Mouse (Mus musculus): ENCODE measurements at regions not wholly inside any gene's neighbourhood (a gene's known extent, or its start where the extent isn't known, plus 50 kb on each side); places are given as distances from the start of the nearest gene placed in this dataset.

GRCm38 (mm10) chr10:51056950-51057349, 162.4 kb downstream of the Sim1 start:
- no peaks in the 10 kb centered on the region for H3K4me1 ChIP-seq (replicated peaks)
- no peak overlapping the region for H3K4me2 ChIP-seq
- ATAC-seq (ENCODE audit: low read depth): no peak
- no peak overlapping the region for H3K9ac ChIP-seq
- H3K27me3 ChIP-seq: no peaks in the 10 kb centered on the region
- 35% methylated on average over 1 of the region's 1 CpGs for WGBS
- no peak overlapping the region for H3K27ac ChIP-seq (replicated peaks)
- no peaks in the 10 kb centered on the region for H3K9me3 ChIP-seq
- H3K4me3 ChIP-seq: no peak overlapping the region
- no peaks in the 10 kb centered on the region for H3K36me3 ChIP-seq

- no peak for ATAC-seq (ENCODE audit: low read depth)
- 87% methylated on average over 5 of the region's 5 CpGs for WGBS
- Histone ChIP-seq H3K4me1 (replicated peaks) (no peaks in the 10 kb centered on the region), H3K27ac (replicated peaks) (no peak overlapping the region), H3K36me3 (no peaks in the 10 kb centered on the region), H3K9me3 (no peaks in the 10 kb centered on the region), H3K9ac (no peak overlapping the region), H3K27me3 (no peaks in the 10 kb centered on the region), H3K4me3 (no peak overlapping the region), H3K4me2 (no peak overlapping the region)
These were observed 163.8 kb downstream of the Sim1 start for GRCm38 (mm10) chr10:51058333-51058732.

- Histone ChIP-seq H3K4me3 (no peak overlapping the region), H3K36me3 (no peaks in the 10 kb centered on the region), H3K9me3 (no peaks in the 10 kb centered on the region), H3K9ac (no peak overlapping the region), H3K27ac (replicated peaks) (no peak overlapping the region), H3K4me1 (replicated peaks) (no peaks in the 10 kb centered on the region), H3K4me2 (no peak overlapping the region), H3K27me3 (no peaks in the 10 kb centered on the region)
- WGBS: 90% methylated on average over 1 of the region's 1 CpGs
- no peak for ATAC-seq (ENCODE audit: low read depth)
These were observed 207.0 kb downstream of the Sim1 start for GRCm38 (mm10) chr10:51101590-51101989.

- Histone ChIP-seq H3K4me2 (no peak overlapping the region), H3K27ac (replicated peaks) (no peak overlapping the region), H3K9ac (no peak overlapping the region), H3K4me3 (no peak overlapping the region), H3K4me1 (replicated peaks) (peaks cover 14% of the 10 kb centered on the region), H3K27me3 (peaks cover 4% of the 10 kb centered on the region; the same call in 1 of the 2 replicates), H3K9me3 (no peaks in the 10 kb centered on the region), H3K36me3 (no peaks in the 10 kb centered on the region)
- ATAC-seq (ENCODE audit: low read depth): no peak
These were observed 257.3 kb downstream of the Sim1 start for GRCm38 (mm10) chr10:51151833-51152232.

- ATAC-seq (ENCODE audit: low read depth): peak; percentile 93
- 6% methylated on average over 13 of the region's 13 CpGs for WGBS
- H3K4me2 ChIP-seq: peak overlapping the region; percentile 57
- H3K36me3 ChIP-seq: no peaks in the 10 kb centered on the region
- peak overlapping the region; percentile 23 for H3K4me3 ChIP-seq
- no peak overlapping the region for H3K27ac ChIP-seq (replicated peaks)
- peaks cover 14% of the 10 kb centered on the region for H3K4me1 ChIP-seq (replicated peaks)
- H3K9me3 ChIP-seq: no peaks in the 10 kb centered on the region
- peak overlapping the region; percentile 22; the same call in 1 of the 2 replicates for H3K9ac ChIP-seq
- peaks cover 4% of the 10 kb centered on the region; the same call in 1 of the 2 replicates for H3K27me3 ChIP-seq
These were observed 259.0 kb downstream of the Sim1 start for GRCm38 (mm10) chr10:51153484-51153985.

GRCm38 (mm10) chr10:51154016-51154415, 259.5 kb downstream of the Sim1 start:
- Histone ChIP-seq H3K9me3 (no peaks in the 10 kb centered on the region), H3K4me2 (peak overlapping the region; percentile 57), H3K36me3 (no peaks in the 10 kb centered on the region), H3K4me3 (no peak overlapping the region), H3K27me3 (peaks cover 4% of the 10 kb centered on the region; the same call in 1 of the 2 replicates), H3K4me1 (replicated peaks) (peaks cover 14% of the 10 kb centered on the region), H3K9ac (no peak overlapping the region), H3K27ac (replicated peaks) (no peak overlapping the region)
- WGBS: 57% methylated on average over 2 of the region's 2 CpGs
- ATAC-seq (ENCODE audit: low read depth): no peak

- no peak for ATAC-seq (ENCODE audit: low read depth)
- 82% methylated on average over 2 of the region's 2 CpGs for WGBS
- Histone ChIP-seq H3K9ac (no peak overlapping the region), H3K4me1 (replicated peaks) (peaks cover 14% of the 10 kb centered on the region), H3K9me3 (no peaks in the 10 kb centered on the region), H3K36me3 (no peaks in the 10 kb centered on the region), H3K27me3 (peaks cover 4% of the 10 kb centered on the region; the same call in 1 of the 2 replicates), H3K4me3 (no peak overlapping the region), H3K4me2 (no peak overlapping the region), H3K27ac (replicated peaks) (no peak overlapping the region)
These were observed 260.2 kb downstream of the Sim1 start for GRCm38 (mm10) chr10:51154743-51155142.

- Histone ChIP-seq H3K27ac (replicated peaks) (no peak overlapping the region), H3K9me3 (no peaks in the 10 kb centered on the region), H3K4me3 (no peak overlapping the region), H3K4me2 (no peak overlapping the region), H3K36me3 (no peaks in the 10 kb centered on the region), H3K9ac (no peak overlapping the region), H3K27me3 (no peaks in the 10 kb centered on the region), H3K4me1 (replicated peaks) (no peaks in the 10 kb centered on the region)
- WGBS: 89% methylated on average over 3 of the region's 3 CpGs
- no peak for ATAC-seq (ENCODE audit: low read depth)
These were observed 279.1 kb downstream of the Sim1 start for GRCm38 (mm10) chr10:51173619-51174018.

- H3K27ac ChIP-seq (replicated peaks): no peak overlapping the region
- H3K4me1 ChIP-seq (replicated peaks): no peaks in the 10 kb centered on the region
- H3K4me3 ChIP-seq: no peak overlapping the region
- H3K36me3 ChIP-seq: no peaks in the 10 kb centered on the region
- WGBS: 91% methylated on average over 3 of the region's 3 CpGs
- no peaks in the 10 kb centered on the region for H3K9me3 ChIP-seq
- no peaks in the 10 kb centered on the region for H3K27me3 ChIP-seq
- no peak for ATAC-seq (ENCODE audit: low read depth)
- no peak overlapping the region for H3K9ac ChIP-seq
- no peak overlapping the region for H3K4me2 ChIP-seq
These were observed 281.5 kb downstream of the Sim1 start for GRCm38 (mm10) chr10:51175993-51176577.

- no peaks in the 10 kb centered on the region for H3K9me3 ChIP-seq
- H3K4me1 ChIP-seq (replicated peaks): no peaks in the 10 kb centered on the region
- no peaks in the 10 kb centered on the region for H3K36me3 ChIP-seq
- 77% methylated on average over 3 of the region's 3 CpGs for WGBS
- no peak overlapping the region for H3K27ac ChIP-seq (replicated peaks)
- no peaks in the 10 kb centered on the region for H3K27me3 ChIP-seq
- H3K9ac ChIP-seq: no peak overlapping the region
- H3K4me2 ChIP-seq: no peak overlapping the region
- no peak overlapping the region for H3K4me3 ChIP-seq
- ATAC-seq (ENCODE audit: low read depth): no peak
These were observed 282.1 kb downstream of the Sim1 start for GRCm38 (mm10) chr10:51176692-51177091.

- H3K4me2 ChIP-seq: no peak overlapping the region
- H3K4me3 ChIP-seq: no peak overlapping the region
- no peaks in the 10 kb centered on the region for H3K36me3 ChIP-seq
- ATAC-seq (ENCODE audit: low read depth): no peak
- WGBS: 95% methylated on average over 2 of the region's 2 CpGs
- no peaks in the 10 kb centered on the region for H3K27me3 ChIP-seq
- no peaks in the 10 kb centered on the region for H3K9me3 ChIP-seq
- no peak overlapping the region for H3K9ac ChIP-seq
- no peak overlapping the region for H3K27ac ChIP-seq (replicated peaks)
- H3K4me1 ChIP-seq (replicated peaks): no peaks in the 10 kb centered on the region
These were observed 287.2 kb downstream of the Sim1 start for GRCm38 (mm10) chr10:51181752-51182151.

GRCm38 (mm10) chr10:51191407-51192059, 288.9 kb upstream of the Gm49339 start:
- no peak overlapping the region for H3K27ac ChIP-seq (replicated peaks)
- ATAC-seq (ENCODE audit: low read depth): peak; percentile 76
- 30% methylated on average over 5 of the region's 5 CpGs for WGBS

More at GRCm38 (mm10) chr10:51191407-51192059, 288.9 kb upstream of the Gm49339 start:
- no peak overlapping the region for H3K4me2 ChIP-seq
- no peaks in the 10 kb centered on the region for H3K27me3 ChIP-seq
- no peaks in the 10 kb centered on the region for H3K9me3 ChIP-seq
- no peak overlapping the region for H3K4me3 ChIP-seq
- H3K4me1 ChIP-seq (replicated peaks): no peaks in the 10 kb centered on the region; the same call in 1 of the 2 replicates
- H3K36me3 ChIP-seq: no peaks in the 10 kb centered on the region
- no peak overlapping the region for H3K9ac ChIP-seq

Data from neural tube, embryonic 13.5 days (tissue).